ENCODE assay signal across 8 mouse cellular contexts in the genomic region with DNA sequence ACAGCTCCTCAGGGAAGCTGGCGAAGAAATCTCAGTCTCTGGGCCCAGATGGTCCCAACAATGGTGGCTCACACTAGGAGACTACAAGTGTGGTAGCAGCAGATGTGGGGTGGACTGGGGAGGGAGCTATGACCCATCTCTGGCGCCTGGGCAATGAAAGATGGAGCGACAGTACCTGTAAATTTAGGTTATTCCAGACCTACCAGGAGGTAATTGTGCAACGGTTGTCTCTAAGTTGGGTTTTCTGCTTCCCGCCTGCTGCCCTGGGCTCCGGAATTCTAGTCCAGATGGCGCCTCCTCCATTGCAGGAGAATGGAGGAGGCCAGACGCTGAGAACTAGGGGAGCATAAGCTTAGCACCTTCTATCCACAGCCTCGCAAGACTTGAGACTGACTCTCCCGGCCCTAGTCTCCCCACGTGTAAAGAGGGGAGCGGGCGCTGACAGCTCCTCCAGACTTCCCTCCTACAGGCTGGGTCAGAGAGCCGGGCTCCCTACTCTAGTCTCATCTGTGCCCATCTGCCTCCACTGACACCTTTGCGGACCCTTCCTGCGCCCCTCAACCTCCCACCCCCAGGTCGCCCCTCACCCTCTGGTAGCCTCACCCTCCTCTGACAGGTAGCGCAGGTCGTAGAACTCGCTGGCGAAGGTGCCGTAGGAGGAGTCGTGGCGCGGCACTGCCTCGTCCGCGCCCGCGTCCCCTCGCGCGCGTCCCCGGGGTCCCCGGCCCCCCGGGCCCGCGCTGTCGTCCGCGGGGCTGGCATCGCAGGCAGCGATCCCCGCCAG. TPM values are rescaled to one million over a fixed set of nuclear protein-coding genes. Genes with fewer than 3 reads are reported as not detected.
A peak's percentile ranks its signal among the peaks of the same experiment; 100 is the strongest.
DNase-seq lines count a peak whose midpoint lies in the region; ATAC-seq lines count a peak whose summit lies in the region.

No protein-coding gene starts in this region.

- intact Hi-C loops in heart, postnatal 10 days (cut with DNase I): no loop called here
- intact Hi-C loops in left cerebral cortex, postnatal 4 days (cut with DNase I): no loop called here

- H3K4me1 ChIP-seq in heart, embryonic 11.5 days (ENCODE audit: control insufficient read depth, insufficient read depth, low read length): peaks cover 9% of the 10 kb centered on the region
- peaks cover 12% of the 10 kb centered on the region for H3K4me1 ChIP-seq in forebrain, embryonic 16.5 days (replicated peaks; ENCODE audit: control insufficient read depth, insufficient read depth, low read length)

- ATAC-seq in heart, embryonic 11.5 days (replicated peaks; ENCODE audit: insufficient number of reproducible peaks, low FRiP score, low TSS enrichment): no peak
- peak; percentile 78 for ATAC-seq in cerebellum, adult (ENCODE audit: insufficient number of reproducible peaks, low FRiP score, low TSS enrichment)
- ATAC-seq in forebrain, embryonic 16.5 days: peak; percentile 81

- peaks cover 39% of the 10 kb centered on the region for H3K27me3 ChIP-seq in heart, embryonic 11.5 days (ENCODE audit: control insufficient read depth, insufficient read depth, low read length)
- no peaks in the 10 kb centered on the region for H3K27me3 ChIP-seq in forebrain, embryonic 16.5 days (replicated peaks; ENCODE audit: control insufficient read depth, insufficient read depth, low read length)

- no peaks in the 10 kb centered on the region for H3K36me3 ChIP-seq in heart, embryonic 11.5 days (ENCODE audit: control insufficient read depth, insufficient read depth, low read length)
- no peaks in the 10 kb centered on the region for H3K36me3 ChIP-seq in forebrain, embryonic 16.5 days (ENCODE audit: control insufficient read depth, insufficient read depth)

- H3K9me3 ChIP-seq in heart, embryonic 11.5 days (replicated peaks; ENCODE audit: control insufficient read depth, low read length): 0 out of 2 replicates have a peak, but pooled peaks cover 4% of the 10 kb centered on the region
- H3K9me3 ChIP-seq in forebrain, embryonic 16.5 days (ENCODE audit: control insufficient read depth, low read length): no peaks in the 10 kb centered on the region

- peak overlapping the region; percentile 67 for H3K4me3 ChIP-seq in heart, embryonic 11.5 days (ENCODE audit: low read depth, low read length)
- peak overlapping the region; percentile 69 for H3K4me3 ChIP-seq in forebrain, embryonic 16.5 days (replicated peaks; ENCODE audit: low read length)

- peak overlapping the region; percentile 56; the same call in 1 of the 2 replicates for H3K9ac ChIP-seq in heart, embryonic 11.5 days (ENCODE audit: low read depth, low read length)
- H3K9ac ChIP-seq in forebrain, embryonic 16.5 days (replicated peaks; ENCODE audit: low read depth, low read length): peak overlapping the region; percentile 85

- peak overlapping the region; percentile 99 for H3K4me2 ChIP-seq in heart, embryonic 11.5 days
- H3K4me2 ChIP-seq in forebrain, embryonic 16.5 days (ENCODE audit: low read length): peak overlapping the region; percentile 70

- WGBS in heart, embryonic 11.5 days (ENCODE audit: insufficient replicate concordance): 3% methylated on average over 45 of the region's 45 CpGs
- WGBS in forebrain, embryonic 16.5 days: under 1% methylated on average over 45 of the region's 45 CpGs

- no peak overlapping the region for H3K27ac ChIP-seq in heart, embryonic 11.5 days (ENCODE audit: low read depth, low read length)
- H3K27ac ChIP-seq in forebrain, embryonic 16.5 days (ENCODE audit: low read length): peak overlapping the region; percentile 82

- no peak for DNase-seq in heart, postnatal 10 days
- peak; percentile 48 for DNase-seq in left cerebral cortex, postnatal 4 days
- DNase-seq in retina, embryonic 14.5 days (ENCODE audit: low spot score): peak; percentile 56
- DNase-seq in gastrocnemius, postnatal 4 days (ENCODE audit: low spot score in 2 of 2): no peak
- no peak for DNase-seq in lung, postnatal 25 days (ENCODE audit: low spot score)

RNA-seq across cellular contexts. Expression of gene Frrs1l, which starts 0.6 kb away (rescaled TPM):
- 0.08 and 0.14 TPM in 2 replicates for polyA plus RNA-seq in heart, embryonic 11.5 days (2014; fragmentation: Nextera tagmentation; extraction: Ambion mirVana)
- total RNA-seq in heart, postnatal 10 days (2021): under 1 TPM in 1 of 2 experiments, not detected in 1; 0.05 TPM
- polyA plus RNA-seq in forebrain, embryonic 16.5 days (2015; fragmentation: Nextera tagmentation; extraction: Ambion mirVana): 25.3 and 28.6 TPM in 2 replicates
- 10 to 100 TPM; 58.8 to 61.8 TPM for total RNA-seq in left cerebral cortex, postnatal 4 days (2021)
- total RNA-seq in gastrocnemius, postnatal 4 days (2021): under 1 TPM; 0.05 to 0.26 TPM

RNA-seq across cellular contexts. Expression of gene Tmem245, which starts 42.4 kb away (rescaled TPM):
- polyA plus RNA-seq in heart, embryonic 11.5 days (2014; fragmentation: Nextera tagmentation; extraction: Ambion mirVana): 9.7 and 12.1 TPM in 2 replicates
- 10 to 100 TPM; 62.1 to 72.7 TPM for total RNA-seq in heart, postnatal 10 days (2021)
- 8.3 and 8.7 TPM in 2 replicates for polyA plus RNA-seq in forebrain, embryonic 16.5 days (2015; fragmentation: Nextera tagmentation; extraction: Ambion mirVana)
- total RNA-seq in left cerebral cortex, postnatal 4 days (2021): 10 to 100 TPM; 33.0 to 33.1 TPM
- total RNA-seq in gastrocnemius, postnatal 4 days (2021): 10 to 100 TPM; 28.6 to 32.3 TPM

Comparison
In these comparisons a context has a peak if more than half of its experiments do, and no peak if none do; other contexts are left out.
1. DNase-seq: peak in left cerebral cortex, postnatal 4 days (single experiment) and retina, embryonic 14.5 days (single experiment); none in heart, postnatal 10 days (0 of 2), gastrocnemius, postnatal 4 days (0 of 2) and lung, postnatal 25 days (single experiment).
2. RNA of gene Frrs1l, which starts 0.6 kb away (total RNA-seq): 58.8 to 61.8 TPM in left cerebral cortex, postnatal 4 days; 0.05 to 0.26 TPM in gastrocnemius, postnatal 4 days and 0.05 TPM in heart, postnatal 10 days; every median in the first group is over 10 times any median in the second.